Mouse (Mus musculus): ENCODE results near the gene Sbp. TPM values are rescaled to one million over a fixed set of nuclear protein-coding genes. Genes with fewer than 3 reads are reported as not detected.

The Sbp gene
- total RNA-seq, 2 experiments from 2014 or later: not detected

GRCm38 (mm10) chr17:23982912-23983311 is 41.4 kb downstream of the Sbp start:
- DNase-seq (ENCODE audit: low spot score in 2 of 2): no peak
- intact Hi-C loops (cut with DNase I): no loop called here

- no peak for DNase-seq (ENCODE audit: low spot score in 2 of 2)
- intact Hi-C loops (cut with DNase I): no loop called here
Measured at GRCm38 (mm10) chr17:23984989-23985388, 43.5 kb downstream of the Sbp start.

GRCm38 (mm10) chr17:23989802-23990201 is 48.3 kb downstream of the Sbp start:
- peak in 1 of 2 experiments; percentile 39 for DNase-seq (ENCODE audit: low spot score in 2 of 2)
- intact Hi-C loops (cut with DNase I): no loop called here

DNA sequence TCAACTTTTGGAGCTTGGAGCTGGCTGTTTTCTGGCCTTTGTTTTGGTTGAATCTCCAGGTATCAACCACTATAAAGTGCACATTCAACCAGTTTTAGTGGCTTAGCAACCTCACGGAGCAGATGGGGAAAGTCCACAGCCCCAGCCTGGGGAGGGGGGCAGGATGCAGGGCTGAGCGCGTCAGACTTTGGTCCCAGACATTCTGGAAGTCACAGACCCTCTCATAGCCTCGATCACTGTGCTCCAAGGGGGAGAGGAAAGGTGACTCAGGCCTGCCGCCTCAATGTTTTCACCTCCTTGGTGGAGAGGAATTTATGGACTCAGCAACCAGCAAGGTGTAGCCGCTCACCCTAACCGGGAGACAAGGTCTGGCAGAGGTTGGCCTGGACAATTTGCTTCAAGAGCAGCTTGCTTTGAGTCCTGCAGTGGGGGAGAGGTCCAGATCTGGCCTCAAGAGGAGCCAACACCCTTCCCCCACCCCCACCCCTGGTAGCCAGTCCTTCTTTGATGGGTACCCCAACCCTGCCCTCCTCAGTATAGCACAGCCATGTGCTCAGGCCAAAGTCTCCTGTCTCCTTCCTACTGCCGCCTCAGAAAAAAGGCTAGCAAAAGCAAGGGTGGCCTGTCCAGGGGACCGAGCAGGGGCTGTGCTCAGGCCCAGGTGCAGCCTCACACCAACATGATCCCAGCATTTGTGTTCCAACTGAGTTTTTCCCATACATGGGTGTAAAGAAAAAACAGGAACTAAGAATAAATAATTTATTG is 51.5 kb downstream of the Sbp start:
- intact Hi-C loops (cut with DNase I): no loop called here
- no peak for DNase-seq (ENCODE audit: low spot score in 2 of 2)

DNA sequence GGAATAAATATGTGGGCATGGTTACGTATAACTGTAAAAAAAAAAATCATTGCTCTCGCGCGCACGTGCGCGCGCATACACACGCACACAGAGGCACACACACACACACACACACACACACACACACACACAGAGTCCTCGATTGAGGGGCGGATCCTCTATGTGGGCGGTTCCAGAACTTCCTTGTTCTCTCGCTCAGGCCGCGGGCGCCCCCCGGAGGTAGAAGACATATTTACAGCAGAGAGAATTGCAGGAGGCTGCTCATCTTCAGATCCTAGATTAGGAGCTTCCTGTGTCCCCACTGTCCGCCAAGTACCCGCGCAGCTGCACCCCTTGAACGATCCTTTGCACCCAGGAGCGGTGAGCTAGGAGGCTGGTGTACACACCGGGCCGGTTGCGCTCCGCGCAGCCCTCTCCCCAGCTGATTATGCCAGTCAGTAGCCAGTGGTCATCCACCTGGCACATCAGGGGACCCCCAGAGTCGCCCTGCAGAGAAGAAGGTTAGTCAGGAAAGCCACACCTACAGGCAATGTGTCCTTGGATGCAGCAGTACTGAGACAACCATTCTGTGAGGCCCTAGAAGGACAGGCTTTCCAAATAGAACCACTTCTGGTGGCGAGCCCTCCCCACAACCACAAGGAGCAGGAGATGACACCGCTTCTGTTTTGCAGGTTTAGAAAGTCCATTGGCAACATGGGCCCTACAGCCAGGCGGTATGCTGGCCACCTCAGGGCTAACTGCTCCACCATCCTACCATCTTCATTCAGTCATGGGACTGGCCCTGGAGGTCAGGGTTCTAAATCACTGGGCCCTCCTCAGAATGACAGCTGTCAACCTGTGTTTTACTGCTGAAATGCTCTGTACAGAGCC is 52.3 kb downstream of the Sbp start:
- peak; percentile 93 to 97 for DNase-seq (ENCODE audit: low spot score in 2 of 2)
- intact Hi-C loops (cut with DNase I): no loop called here

DNA sequence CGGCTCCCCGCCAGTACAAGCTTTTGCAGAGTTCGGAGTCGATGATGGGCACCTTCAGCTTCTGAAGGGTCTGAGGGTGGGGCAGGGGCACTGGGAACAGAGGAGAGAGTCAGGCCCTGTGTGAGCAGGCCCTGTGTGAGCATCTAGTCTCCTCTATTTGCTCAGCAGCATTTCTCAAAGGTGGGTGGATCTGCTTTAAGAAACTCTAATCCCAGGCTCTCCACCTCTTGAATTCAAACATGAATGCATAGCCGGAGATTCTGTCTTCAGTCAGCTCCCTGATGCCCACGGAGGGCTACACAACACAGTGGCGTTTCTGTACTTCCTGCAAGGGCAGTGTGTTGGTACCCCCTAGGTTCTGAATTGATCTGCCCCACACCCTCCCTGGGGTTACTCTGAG is 53.2 kb downstream of the Sbp start:
- peak in 1 of 2 experiments; percentile 58 for DNase-seq (ENCODE audit: low spot score in 2 of 2)
- intact Hi-C loops (cut with DNase I): no loop called here

Other genes starting within 250 kb of the Sbp start
- gene 1520401A03Rik, start 218.9 kb upstream of the Sbp start, total RNA-seq (2021): not detected
- 1 to 10 TPM; 3.0 to 3.3 TPM for gene Pkmyt1, start 215.3 kb upstream of the Sbp start, total RNA-seq (2021)
- gene Paqr4, start 200.8 kb upstream of the Sbp start, total RNA-seq (2021): 10 to 100 TPM; 52.8 to 58.2 TPM
- gene Kremen2, start 195.8 kb upstream of the Sbp start, total RNA-seq (2021): under 1 TPM; 0.60 to 0.71 TPM
- 100 to 1,000 TPM; 304 to 305 TPM for gene Flywch1, start 170.1 kb upstream of the Sbp start, total RNA-seq (2021)
- 10 to 100 TPM; 14.5 to 15.4 TPM for gene Flywch2, start 155.6 kb upstream of the Sbp start, total RNA-seq (2021)
- 100 to 1,000 TPM; 495 to 577 TPM for gene Srrm2, start 151.1 kb upstream of the Sbp start, total RNA-seq (2021)
- 100 to 1,000 TPM; 359 to 371 TPM for gene Elob, start 112.5 kb upstream of the Sbp start, total RNA-seq (2021)
- gene Prss33, start 105.6 kb upstream of the Sbp start, total RNA-seq (2021): not detected
- gene Prss32, start 97.8 kb upstream of the Sbp start, total RNA-seq (2021): not detected
- 1 to 10 TPM; 1.1 to 2.3 TPM for gene Prss41, start 97.5 kb upstream of the Sbp start, total RNA-seq (2021)
- not detected for gene Prss21, start 73.6 kb upstream of the Sbp start, total RNA-seq (2021)
- not detected for gene Dcpp1, start 60.8 kb upstream of the Sbp start, total RNA-seq (2021)
- gene Dcpp2, start 60.8 kb upstream of the Sbp start, total RNA-seq (2021): not detected
- gene Dcpp3, start 24.2 kb upstream of the Sbp start, total RNA-seq (2021): not detected
- gene Sbpl, start 13.6 kb downstream of the Sbp start, total RNA-seq (2021): not detected
- under 1 TPM; 0.30 to 0.44 TPM for gene Prss30, start 38.9 kb downstream of the Sbp start, total RNA-seq (2021)
- 1 to 10 TPM; 1.2 to 1.6 TPM for gene Prss22, start 56.4 kb downstream of the Sbp start, total RNA-seq (2021)
- not detected for gene Prss27, start 96.5 kb downstream of the Sbp start, total RNA-seq (2021)
- gene Kctd5, start 131.8 kb downstream of the Sbp start, total RNA-seq (2021): 10 to 100 TPM; 25.7 to 27.0 TPM
- gene Pdpk1, start 209.3 kb downstream of the Sbp start, total RNA-seq (2021): 100 to 1,000 TPM; 109 to 112 TPM
- 10 to 100 TPM; 25.9 to 28.3 TPM for gene Amdhd2, start 222.1 kb downstream of the Sbp start, total RNA-seq (2021)
- gene Atp6v0c, start 228.0 kb downstream of the Sbp start, total RNA-seq (2021): 1,000 to 10,000 TPM; 1,342 to 1,424 TPM